Mouse (Mus musculus): ENCODE data around the gene Ddc.

- TF ChIP-seq MAFK (IDR thresholded peaks at IDR 0.05; ENCODE audit: borderline replicate concordance, low read depth, low read length) (no peak), GATA1 (IDR thresholded peaks at IDR 0.05; ENCODE audit: low read depth, low read length) (no peak), CTCF (IDR thresholded peaks at IDR 0.05 in 2 of 3, conservative IDR thresholded peaks at IDR 0.05 in 1 of 3; ENCODE audit: control insufficient read depth in 1 of 3, insufficient read depth in 1 of 3, low read depth in 2 of 3, low read length in 3 of 3, poor library complexity in 1 of 3, severe bottlenecking in 1 of 3) (no peak), EP300 (IDR thresholded peaks at IDR 0.05; ENCODE audit: low read depth in 1 of 2, low read length in 2 of 2) (no peak), POLR2A (IDR thresholded peaks at IDR 0.05; ENCODE audit: control insufficient read depth in 1 of 2, insufficient read depth in 1 of 2, low read depth in 1 of 2, low read length in 2 of 2, poor library complexity in 1 of 2) (no peak), USF2 (IDR thresholded peaks at IDR 0.05; ENCODE audit: borderline replicate concordance in 1 of 2, insufficient read depth in 1 of 2, low read depth in 1 of 2, low read length in 2 of 2) (no peak), TCF12 (IDR thresholded peaks at IDR 0.05; ENCODE audit: low read depth, low read length) (no peak), RCOR1 (IDR thresholded peaks at IDR 0.05; ENCODE audit: low read depth, low read length) (no peak), BHLHE40 (IDR thresholded peaks at IDR 0.05; ENCODE audit: borderline replicate concordance, low read depth, low read length) (no peak), ELF1 (IDR thresholded peaks at IDR 0.05; ENCODE audit: low read depth, low read length) (no peak)
Measured at GRCm38 (mm10) chr11:11928586-11928985, 30.6 kb upstream of the Ddc start.

Measured in MEL (cell line).